ENCODE assay signal across 12 mouse cellular contexts in genomic region chr4:134684637-134685338, GRCm38 (mm10). TPM values are rescaled to one million over a fixed set of nuclear protein-coding genes. Genes with fewer than 3 reads are reported as not detected.
DNase-seq lines count a peak whose midpoint lies in the region; ATAC-seq and TF ChIP-seq lines count a peak whose summit lies in the region.
"Had no signal": no experiment of that assay in that cellular context is flagged by ENCODE, and none has a peak within 500 bp of the region (broad histone marks: within the 10 kb centered on the region; RNA-seq: fewer than 3 reads in every experiment).

No protein-coding gene starts in this region.

- H3K36me3 ChIP-seq in liver, adult 2 months (ENCODE audit: control insufficient read depth, insufficient read depth, low read length), result no peaks in the 10 kb centered on the region
- peaks cover 13% of the 10 kb centered on the region; the same call in 1 of the 2 replicates for H3K36me3 ChIP-seq in liver, embryonic 12.5 days
- no peaks in the 10 kb centered on the region for H3K36me3 ChIP-seq in E14TG2a.4 (ENCODE audit: insufficient read depth, low read length)
- no peaks in the 10 kb centered on the region for H3K36me3 ChIP-seq in liver, postnatal 0 days (replicated peaks; ENCODE audit: insufficient read depth, low read length)
- H3K36me3 ChIP-seq: kidney, embryonic 15.5 days had no signal

- no peak overlapping the region for H3K4me3 ChIP-seq in liver, adult 2 months (ENCODE audit: insufficient read depth, low read depth, low read length)
- no peak overlapping the region for H3K4me3 ChIP-seq in liver, embryonic 12.5 days
- no peak overlapping the region for H3K4me3 ChIP-seq in E14TG2a.4 (replicated peaks; ENCODE audit: low read length)
- H3K4me3 ChIP-seq in liver, postnatal 0 days (ENCODE audit: low read depth, low read length), result no peak overlapping the region
- H3K4me3 ChIP-seq: erythroblast, embryonic 14.5 days; kidney, embryonic 15.5 days; megakaryocyte, embryonic 14.5 days had no signal

- H3K4me1 ChIP-seq in liver, adult 2 months (ENCODE audit: control insufficient read depth, insufficient read depth, low read length), result no peaks in the 10 kb centered on the region
- peaks cover 16% of the 10 kb centered on the region for H3K4me1 ChIP-seq in liver, embryonic 12.5 days
- peaks cover 55% of the 10 kb centered on the region for H3K4me1 ChIP-seq in E14TG2a.4 (replicated peaks; ENCODE audit: low read depth, low read length)
- H3K4me1 ChIP-seq in liver, postnatal 0 days (ENCODE audit: insufficient read depth), result peaks cover 13% of the 10 kb centered on the region

- 77% methylated on average over 9 of the region's 9 CpGs for whole genome bisulfite sequencing in liver, adult 2 months
- 70% methylated on average over 9 of the region's 9 CpGs for WGBS in liver, embryonic 12.5 days (ENCODE audit: insufficient replicate concordance)
- 67% methylated on average over 9 of the region's 9 CpGs for WGBS in liver, postnatal 0 days (ENCODE audit: insufficient replicate concordance)

- no peak for TF ChIP-seq POLR2A in liver, adult 2 months (IDR thresholded peaks at IDR 0.05; ENCODE audit: extremely low read depth, insufficient read depth, low read length)

- H3K27me3 ChIP-seq in liver, adult 2 months (ENCODE audit: control insufficient read depth, insufficient read depth, low read length), result no peaks in the 10 kb centered on the region
- 0 out of 2 replicates have a peak, but pooled peaks cover 4% of the 10 kb centered on the region for H3K27me3 ChIP-seq in liver, embryonic 12.5 days (replicated peaks)
- H3K27me3 ChIP-seq in E14TG2a.4 (ENCODE audit: insufficient read depth, low read length), result peaks cover 6% of the 10 kb centered on the region
- no peaks in the 10 kb centered on the region for H3K27me3 ChIP-seq in liver, postnatal 0 days (ENCODE audit: insufficient read depth, low read length)
- H3K27me3 ChIP-seq: kidney, embryonic 15.5 days had no signal

- H3K27ac ChIP-seq in liver, adult 2 months (replicated peaks; ENCODE audit: insufficient read depth, low read depth, low read length), result no peak overlapping the region
- no peak overlapping the region for H3K27ac ChIP-seq in liver, embryonic 12.5 days
- H3K27ac ChIP-seq in liver, postnatal 0 days (ENCODE audit: low read depth), result peak overlapping the region; percentile 70

- 0 out of 2 replicates have a peak, but pooled peaks have one; percentile 16 for TF ChIP-seq CTCF in liver, adult 2 months (IDR thresholded peaks at IDR 0.05; ENCODE audit: low read depth, low read length)
- TF ChIP-seq CTCF in E14TG2a.4 (conservative IDR thresholded peaks at IDR 0.05; ENCODE audit: low read length), result peak; percentile 63
- TF ChIP-seq CTCF in liver, postnatal 0 days (IDR thresholded peaks at IDR 0.05; ENCODE audit: low read depth), result peak; percentile 58

- peaks cover 19% of the 10 kb centered on the region for H3K9me3 ChIP-seq in liver, embryonic 12.5 days (replicated peaks)
- no peaks in the 10 kb centered on the region for H3K9me3 ChIP-seq in E14TG2a.4 (ENCODE audit: low read length)
- H3K9me3 ChIP-seq in liver, postnatal 0 days (ENCODE audit: low read length), result no peaks in the 10 kb centered on the region; the same call in 1 of the 2 replicates

- TF ChIP-seq EP300 in liver, postnatal 0 days (IDR thresholded peaks at IDR 0.05; ENCODE audit: low read depth), result no peak

- ATAC-seq in liver, embryonic 12.5 days, result no peak
- no peak for ATAC-seq in liver, postnatal 0 days

- H3K79me2 ChIP-seq in liver, adult 2 months (ENCODE audit: control insufficient read depth, insufficient read depth, low read length), result no peaks in the 10 kb centered on the region

- H3K9ac ChIP-seq in liver, adult 2 months (ENCODE audit: low read depth, low read length), result no peak overlapping the region
- H3K9ac ChIP-seq in liver, embryonic 12.5 days, result no peak overlapping the region
- H3K9ac ChIP-seq in liver, postnatal 0 days (replicated peaks), result no peak overlapping the region
- H3K9ac ChIP-seq: kidney, embryonic 15.5 days had no signal

- H3K4me2 ChIP-seq in liver, embryonic 12.5 days, result no peak overlapping the region
- no peak overlapping the region for H3K4me2 ChIP-seq in liver, postnatal 0 days (ENCODE audit: low read depth, low read length)

- peak; percentile 49 for DNase-seq in cerebellum, adult 9-11 months
- DNase-seq in cerebellum, adult 11-12 months, result no peak
- DNase-seq in liver, adult 2 months (ENCODE audit: extremely low read depth, low read depth, low spot score), result no peak
- no peak for DNase-seq in liver, postnatal 0 days
- DNase-seq in ovary, postnatal 14 days (ENCODE audit: low spot score), result no peak
- no peak for DNase-seq in adrenal gland, adult 18-20 months (ENCODE audit: low spot score in 2 of 2)
- DNase-seq: gastrocnemius, postnatal 10 days had no signal

RNA-seq across cellular contexts. Expression of gene Man1c1, which starts 19.3 kb away (rescaled TPM):
- total RNA-seq in liver, adult 2 months (2014; rRNA removed), result 1.1 and 1.3 TPM in 2 replicates
- polyA plus RNA-seq in liver, adult 2 months (2012; rRNA removed), result 0.86 and 1.1 TPM in 2 replicates
- 3.2 and 3.5 TPM in 2 replicates for polyA plus RNA-seq in liver, embryonic 12.5 days (2016; fragmentation: Nextera tagmentation; extraction: Ambion mirVana)
- polyA plus RNA-seq in liver, postnatal 0 days (2015; fragmentation: Nextera tagmentation; extraction: Ambion mirVana), result 1.5 and 1.7 TPM in 2 replicates
- total RNA-seq in adrenal gland, adult 18-20 months (2021), result 10 to 100 TPM; 14.9 to 20.8 TPM
